Mouse (Mus musculus) liver, adult 2 months (tissue): ENCODE results near the gene Fkbp6.

Source experiments
- CTCF ChIP-seq: fragments of 200-500 bp; IDR thresholded peaks from 2 replicates; pipeline ENCODE4 v1.5.1; 2011; ENCODE audit warnings: low read depth, low read length, control low read depth
- POLR2A ChIP-seq: fragments of 200-500 bp; IDR thresholded peaks from 2 replicates; pipeline ENCODE4 v1.6.1; 2011; ENCODE audit warnings: low read length, control low read depth; ENCODE audit not compliant: insufficient read depth; ENCODE audit errors: extremely low read depth

DNA sequence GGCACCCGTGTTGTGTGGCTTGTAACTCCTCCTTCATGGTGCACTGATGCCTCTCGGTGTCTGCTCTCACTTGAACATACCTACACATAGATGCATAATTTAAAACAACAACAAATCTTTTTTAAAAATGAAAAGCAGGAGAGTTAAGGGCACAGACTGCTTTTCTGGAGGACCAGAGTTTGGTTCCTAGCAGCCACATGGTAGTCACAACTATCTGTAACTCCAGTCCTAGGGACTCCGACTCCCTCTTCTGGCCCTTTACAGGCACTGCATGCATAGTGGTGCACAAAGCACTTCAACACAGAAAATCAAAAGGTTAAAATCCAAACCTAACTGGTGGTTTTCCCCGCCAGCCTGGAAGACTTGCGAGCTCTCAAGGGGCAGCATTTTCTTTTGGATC is 23.8 kb upstream of the Fkbp6 start:
- TF ChIP-seq CTCF, result peak; percentile 17; the same call in 1 of the 2 replicates
- no peak for TF ChIP-seq POLR2A
